Mouse (Mus musculus) liver, postnatal 0 days (tissue): ENCODE data around the gene Specc1. TPM values are rescaled to one million over a fixed set of nuclear protein-coding genes. Genes with fewer than 3 reads are reported as not detected.

Experiments used
- ATAC-seq: fragments of 200-750 bp; cut with Nextera tagmentation; 2 replicates; pipeline ENCODE4 v1.8.0; 2017; ENCODE audit warnings: mild to moderate bottlenecking, moderate library complexity
- DNase-seq: peaks from one replicate; pipeline ENCODE4 v3.0.0-alpha.2; 2016
- H3K27ac ChIP-seq: fragments of 300-500 bp; sonication (generic); 2 replicates; pipeline ENCODE4 v1.5.1; 2014; ENCODE audit warnings: antibody characterized with exemption, moderate library complexity, mild to moderate bottlenecking, low read depth
- H3K27me3 ChIP-seq: fragments of 300-500 bp; sonication (generic); 2 replicates; pipeline ENCODE4 v1.6.1; 2014; ENCODE audit warnings: low read length, control low read depth, mixed read lengths; ENCODE audit not compliant: insufficient read depth
- H3K36me3 ChIP-seq: fragments of 300-500 bp; sonication (generic); replicated peaks from 2 replicates; pipeline ENCODE4 v1.6.1; 2014; ENCODE audit warnings: mild to moderate bottlenecking, control low read depth, low read length, moderate library complexity, mixed read lengths; ENCODE audit not compliant: insufficient read depth
- H3K4me1 ChIP-seq: fragments of 300-500 bp; sonication (generic); 2 replicates; pipeline ENCODE4 v1.6.1; 2014; ENCODE audit warnings: antibody characterized with exemption, mild to moderate bottlenecking, control low read depth; ENCODE audit not compliant: insufficient read depth
- H3K4me2 ChIP-seq: fragments of 300-500 bp; sonication (generic); 2 replicates; pipeline ENCODE4 v1.6.1; 2014; ENCODE audit warnings: low read depth, mild to moderate bottlenecking, low read length, moderate library complexity, mixed read lengths
- H3K4me3 ChIP-seq: fragments of 300-500 bp; sonication (generic); 2 replicates; pipeline ENCODE4 v1.5.1; 2014; ENCODE audit warnings: low read depth, low read length
- H3K9ac ChIP-seq: fragments of 300-500 bp; sonication (generic); replicated peaks from 2 replicates; pipeline ENCODE4 v1.6.1; 2014; ENCODE audit warnings: mild to moderate bottlenecking, moderate library complexity
- H3K9me3 ChIP-seq: fragments of 300-500 bp; sonication (generic); 2 replicates; pipeline ENCODE4 v1.6.1; 2016; ENCODE audit warnings: mild to moderate bottlenecking, control low read depth, low read length, mixed read lengths
- CTCF ChIP-seq: sonication (generic); IDR thresholded peaks from 2 replicates; pipeline ENCODE4 v1.5.1; 2016; ENCODE audit warnings: antibody characterized with exemption, low read depth
- EP300 ChIP-seq: IDR thresholded peaks from 2 replicates; pipeline ENCODE4 v1.6.1; 2016; ENCODE audit warnings: antibody characterized with exemption, low read depth, mild to moderate bottlenecking
- WGBS: fragments of 180-500 bp; shearing (Covaris S2); extraction: QIAGEN DNeasy Blood & Tissue Kit; methylation state at CpG from one replicate; pipeline ENCODE4 v1.1.7; 2014; ENCODE audit not compliant: insufficient replicate concordance; 5-methylcytosine and 5-hydroxymethylcytosine counted together
- polyA plus RNA-seq: library from polyadenylated mRNA; unstranded; fragments of >200 nt; fragmentation: Nextera tagmentation; extraction: Ambion mirVana; gene quantifications from 2 replicates; pipeline ENCODE4 v1.2.1, GENCODE M21; 2015

Specc1 gene
- polyA plus RNA-seq, 1 experiment from 2014 or later, result 20.7 TPM

GRCm38 (mm10) chr11:61963193-61963592 is 6.6 kb downstream of the Specc1 start:
- no peak for TF ChIP-seq CTCF
- TF ChIP-seq EP300, result no peak
- Histone ChIP-seq H3K27me3 (peaks cover 6% of the 10 kb centered on the region; the same call in 1 of the 2 replicates), H3K27ac (no peak overlapping the region), H3K36me3 (0 out of 2 replicates have a peak, but pooled peaks cover 6% of the 10 kb centered on the region), H3K4me1 (peaks cover 21% of the 10 kb centered on the region), H3K9ac (no peak overlapping the region), H3K9me3 (no peaks in the 10 kb centered on the region), H3K4me2 (no peak overlapping the region), H3K4me3 (no peak overlapping the region)
- DNase-seq (no peak), ATAC-seq (no peak)
- WGBS, result 88% methylated on average over 3 of the region's 3 CpGs

DNA sequence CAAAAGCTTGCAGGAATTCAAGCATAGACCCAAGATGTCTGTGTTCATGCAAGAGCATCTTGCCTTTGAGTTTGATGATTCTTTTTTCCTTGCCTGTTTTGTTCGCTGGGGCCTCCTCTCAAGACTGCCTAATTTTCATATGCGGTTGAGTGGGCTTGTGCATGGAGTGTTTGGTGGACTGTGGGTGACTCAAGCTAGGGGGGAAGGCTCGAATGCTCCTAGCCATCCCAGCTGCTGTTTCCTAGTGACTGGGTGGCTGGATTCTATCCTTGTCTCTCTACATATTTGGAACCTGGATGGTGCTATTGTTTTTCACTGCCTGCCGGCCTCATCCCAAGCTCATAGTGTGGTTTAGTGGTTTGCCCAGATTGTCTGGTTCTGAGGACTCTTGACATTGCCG is 8.0 kb downstream of the Specc1 start:
- 90% methylated on average over 5 of the region's 5 CpGs for WGBS
- Histone ChIP-seq H3K9me3 (no peaks in the 10 kb centered on the region), H3K27ac (no peak overlapping the region), H3K36me3 (0 out of 2 replicates have a peak, but pooled peaks cover 6% of the 10 kb centered on the region), H3K4me3 (no peak overlapping the region), H3K9ac (no peak overlapping the region), H3K4me2 (no peak overlapping the region), H3K27me3 (no peaks in the 10 kb centered on the region), H3K4me1 (peaks cover 24% of the 10 kb centered on the region)
- DNase-seq (no peak), ATAC-seq (no peak)
- TF ChIP-seq EP300 (no peak), CTCF (no peak)

DNA sequence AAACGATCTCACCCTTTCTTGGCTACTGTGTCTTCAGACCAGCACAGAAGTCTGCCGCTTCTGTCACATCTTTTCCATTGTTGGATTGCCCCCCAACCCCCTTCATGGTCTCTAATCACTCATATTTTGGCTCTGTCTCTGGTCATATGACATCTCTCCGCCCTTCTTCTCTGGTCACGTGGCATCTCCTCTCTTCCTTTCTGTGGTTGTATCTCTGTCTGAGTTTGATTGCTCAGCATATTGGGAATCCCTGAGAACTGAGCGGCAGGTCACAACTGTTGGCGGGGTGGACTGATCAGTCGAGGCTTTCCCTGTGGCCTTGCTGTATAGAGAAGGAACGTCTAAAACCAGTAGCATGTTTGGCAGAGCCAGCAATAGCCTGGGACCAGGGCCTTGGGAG is 10.5 kb downstream of the Specc1 start:
- Histone ChIP-seq H3K4me2 (peak overlapping the region; percentile 32), H3K4me3 (no peak overlapping the region), H3K36me3 (no peaks in the 10 kb centered on the region), H3K27ac (no peak overlapping the region), H3K9ac (0 out of 2 replicates have a peak overlapping the region, but pooled peaks have one; percentile 16), H3K27me3 (no peaks in the 10 kb centered on the region), H3K9me3 (no peaks in the 10 kb centered on the region), H3K4me1 (peaks cover 18% of the 10 kb centered on the region)
- 65% methylated on average over 8 of the region's 8 CpGs for WGBS
- DNase-seq (no peak), ATAC-seq (0 out of 2 replicates have a peak, but pooled peaks have one; percentile 20)
- TF ChIP-seq CTCF (no peak), EP300 (no peak)

GRCm38 (mm10) chr11:61968875-61969274 is 12.3 kb downstream of the Specc1 start:
- Histone ChIP-seq H3K4me3 (no peak overlapping the region), H3K9me3 (no peaks in the 10 kb centered on the region), H3K9ac (no peak overlapping the region), H3K27ac (peak overlapping the region; percentile 67), H3K36me3 (no peaks in the 10 kb centered on the region), H3K27me3 (no peaks in the 10 kb centered on the region), H3K4me2 (peak overlapping the region; percentile 13; the same call in 1 of the 2 replicates), H3K4me1 (peaks cover 11% of the 10 kb centered on the region)
- no peak for DNase-seq
- WGBS, result 69% methylated on average over 2 of the region's 2 CpGs
- no peak for TF ChIP-seq CTCF
- TF ChIP-seq EP300, result peak; percentile 90
- ATAC-seq, result peak; percentile 89

GRCm38 (mm10) chr11:61970901-61971300 is 14.3 kb downstream of the Specc1 start:
- no peaks in the 10 kb centered on the region for H3K27me3 ChIP-seq
- H3K9me3 ChIP-seq, result no peaks in the 10 kb centered on the region
- DNase-seq (no peak), ATAC-seq (no peak)
- 63% methylated on average over 5 of the region's 5 CpGs for WGBS
- peaks cover 18% of the 10 kb centered on the region for H3K4me1 ChIP-seq
- no peak overlapping the region for H3K4me3 ChIP-seq
- no peak overlapping the region for H3K27ac ChIP-seq
- no peaks in the 10 kb centered on the region for H3K36me3 ChIP-seq
- no peak for TF ChIP-seq CTCF
- H3K9ac ChIP-seq, result no peak overlapping the region
- no peak overlapping the region for H3K4me2 ChIP-seq

- no peaks in the 10 kb centered on the region for H3K36me3 ChIP-seq
- H3K27me3 ChIP-seq, result no peaks in the 10 kb centered on the region
- peaks cover 18% of the 10 kb centered on the region for H3K4me1 ChIP-seq
- no peak overlapping the region for H3K4me3 ChIP-seq
- H3K4me2 ChIP-seq, result no peak overlapping the region
- no peak for TF ChIP-seq EP300
- TF ChIP-seq CTCF, result no peak
- H3K27ac ChIP-seq, result no peak overlapping the region
- ATAC-seq, result no peak
- no peak for DNase-seq
- no peak overlapping the region for H3K9ac ChIP-seq
- 70% methylated on average over 7 of the region's 7 CpGs for WGBS
- no peaks in the 10 kb centered on the region for H3K9me3 ChIP-seq
Observed at GRCm38 (mm10) chr11:61971441-61972221, 15.1 kb downstream of the Specc1 start.
